Mouse (Mus musculus): Measurements from ENCODE around the gene Tmem30b.

DNA sequence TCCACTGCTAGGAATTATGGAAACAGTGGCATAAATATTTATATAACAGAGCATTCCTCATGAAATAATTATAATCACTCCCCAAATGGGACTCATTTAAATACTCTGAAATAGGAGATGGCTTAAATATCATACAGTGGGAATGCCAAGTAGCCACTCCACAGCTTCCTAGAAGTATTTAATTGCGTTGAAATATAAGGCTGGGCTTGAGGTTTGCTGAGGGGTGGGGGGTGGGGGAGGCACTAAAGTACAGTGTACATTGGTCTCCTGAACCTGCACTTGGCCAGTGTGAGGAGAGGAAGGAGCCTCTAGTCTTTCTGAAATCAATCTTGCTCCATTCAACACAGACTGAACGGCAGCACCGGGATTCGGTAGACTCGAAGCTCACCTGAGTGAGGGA lies 39.5 kb downstream of the Tmem30b start:
- TF ChIP-seq CHD2 (IDR thresholded peaks at IDR 0.05; ENCODE audit: low read depth, low read length) (no peak), ZC3H11A (IDR thresholded peaks at IDR 0.05; ENCODE audit: borderline replicate concordance, low read depth, low read length) (no peak), HCFC1 (IDR thresholded peaks at IDR 0.05; ENCODE audit: borderline replicate concordance, insufficient read depth, low read length) (no peak), ZNF384 (IDR thresholded peaks at IDR 0.05; ENCODE audit: low read depth, low read length) (no peak), MAFK (IDR thresholded peaks at IDR 0.05; ENCODE audit: insufficient read depth, low read depth, low read length) (no peak)
